Mouse (Mus musculus): ENCODE data around the gene Ccdc34.

The Ccdc34 gene

GRCm38 (mm10) chr2:109996411-109996810 is 21.2 kb upstream of the Ccdc34 start:
- DNase-seq (ENCODE audit: extremely low read depth, low read depth) = no peak

DNA sequence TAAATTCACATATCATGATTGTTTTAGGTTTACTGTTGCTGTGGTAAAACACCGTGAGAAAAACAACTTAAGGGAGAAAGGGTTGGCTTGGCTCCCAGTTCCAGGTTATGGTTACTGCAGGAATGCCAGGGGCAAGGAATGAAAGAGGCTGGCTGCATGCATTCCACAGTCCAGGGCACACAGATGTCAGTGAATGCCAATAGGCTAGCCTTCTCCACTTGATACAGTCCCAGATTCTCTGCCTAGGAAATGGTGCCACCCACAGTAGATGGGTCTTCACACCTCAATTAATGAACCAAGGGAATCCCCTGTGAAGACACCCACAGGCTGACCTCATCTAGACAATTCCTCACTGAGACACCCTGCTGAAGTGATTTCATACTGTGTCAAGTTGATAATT is 12.9 kb upstream of the Ccdc34 start:
- no peak for DNase-seq (ENCODE audit: extremely low read depth, low read depth)

GRCm38 (mm10) chr2:110005164-110005563 is 12.5 kb upstream of the Ccdc34 start:
- DNase-seq (ENCODE audit: extremely low read depth, low read depth) = no peak

DNA sequence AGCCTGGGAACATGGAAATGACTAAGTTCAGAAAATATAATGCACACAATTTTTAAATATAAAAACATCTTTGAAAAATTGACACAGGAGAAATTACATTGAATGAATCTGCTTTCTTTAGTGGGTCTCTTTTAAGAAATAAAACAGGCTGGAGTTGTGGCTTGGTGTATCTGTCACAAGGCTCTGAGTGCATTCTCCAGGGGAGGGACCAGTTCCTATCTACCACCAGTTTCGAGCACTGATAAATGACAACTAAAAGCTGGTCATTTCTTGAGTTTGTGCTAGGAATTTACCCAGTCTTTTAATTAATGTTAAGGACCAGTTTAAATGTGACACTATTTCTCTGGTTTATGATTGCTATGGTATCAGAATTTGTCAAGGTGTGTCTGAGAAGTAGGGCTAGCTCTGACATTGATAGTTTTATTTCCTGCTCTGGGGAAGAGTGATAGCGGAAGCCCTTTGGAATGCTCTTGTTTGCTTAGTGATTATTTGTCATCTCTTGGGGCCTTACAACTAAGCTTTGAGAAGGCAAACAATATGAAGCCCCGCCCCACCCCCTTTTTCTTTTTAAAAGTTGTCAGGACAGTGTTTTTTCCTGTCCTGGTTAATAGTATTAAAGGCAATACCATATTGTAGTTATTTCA is 11.9 kb upstream of the Ccdc34 start:
- DNase-seq (ENCODE audit: extremely low read depth, low read depth) = no peak

DNA sequence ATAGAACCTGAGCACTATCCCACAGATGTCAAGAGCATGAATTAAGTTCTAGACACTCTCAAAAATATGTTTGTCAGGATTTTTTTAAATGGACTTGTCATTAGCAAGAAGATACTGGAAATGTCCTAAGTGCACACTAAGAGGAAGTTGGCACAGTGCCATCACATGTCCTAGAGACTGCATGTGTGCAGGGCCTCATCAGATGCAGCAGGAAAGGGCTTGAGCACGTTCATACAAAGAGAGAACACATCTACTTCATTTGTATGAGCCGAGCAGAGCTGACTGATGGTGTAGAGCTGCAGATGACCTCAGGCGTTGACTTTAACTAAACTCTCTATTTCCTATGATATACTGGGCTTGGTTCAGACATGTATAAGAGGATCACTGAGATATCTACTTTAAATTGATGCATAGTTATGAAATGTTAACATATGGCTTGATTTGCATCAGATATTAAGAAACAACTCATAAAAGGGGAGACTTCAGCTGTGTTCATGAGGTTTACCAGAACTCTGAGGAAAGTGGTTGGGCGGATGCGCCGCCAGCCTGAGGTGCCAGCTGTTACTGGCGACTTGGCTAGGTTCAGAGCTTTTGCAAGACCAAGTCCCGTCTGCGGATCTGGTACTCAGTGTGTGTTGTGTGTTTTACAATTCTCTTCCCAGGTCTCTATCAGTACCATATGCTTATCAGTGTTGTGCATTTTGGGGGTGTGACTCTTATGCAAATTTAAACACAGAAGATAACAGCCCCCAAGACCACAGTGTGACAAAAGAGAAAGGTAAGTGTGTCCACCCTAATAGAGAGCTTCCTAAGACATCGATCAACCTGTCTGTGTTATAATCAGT is 10.0 kb upstream of the Ccdc34 start:
- no peak for DNase-seq (ENCODE audit: extremely low read depth, low read depth)

DNA sequence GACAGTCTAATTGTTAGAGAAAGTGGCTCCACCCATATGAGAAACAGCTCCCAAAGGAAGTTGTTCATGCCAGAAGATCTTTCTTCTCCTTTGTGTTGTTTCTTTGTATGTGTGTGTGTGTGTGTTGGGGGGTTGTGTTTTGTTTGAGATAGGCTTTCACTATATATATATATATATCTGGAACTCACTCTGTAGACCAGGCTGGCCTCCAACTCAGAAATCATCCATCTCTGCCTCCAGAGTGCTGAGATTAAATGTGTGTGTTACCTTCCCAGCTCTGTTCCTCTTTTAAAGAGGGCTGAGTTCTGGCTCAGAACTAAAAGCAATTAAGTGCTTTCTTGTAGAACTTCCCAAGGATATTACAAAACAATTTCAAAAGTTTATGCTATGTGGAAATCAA is 8.2 kb upstream of the Ccdc34 start:
- DNase-seq (ENCODE audit: extremely low read depth, low read depth) = no peak

DNA sequence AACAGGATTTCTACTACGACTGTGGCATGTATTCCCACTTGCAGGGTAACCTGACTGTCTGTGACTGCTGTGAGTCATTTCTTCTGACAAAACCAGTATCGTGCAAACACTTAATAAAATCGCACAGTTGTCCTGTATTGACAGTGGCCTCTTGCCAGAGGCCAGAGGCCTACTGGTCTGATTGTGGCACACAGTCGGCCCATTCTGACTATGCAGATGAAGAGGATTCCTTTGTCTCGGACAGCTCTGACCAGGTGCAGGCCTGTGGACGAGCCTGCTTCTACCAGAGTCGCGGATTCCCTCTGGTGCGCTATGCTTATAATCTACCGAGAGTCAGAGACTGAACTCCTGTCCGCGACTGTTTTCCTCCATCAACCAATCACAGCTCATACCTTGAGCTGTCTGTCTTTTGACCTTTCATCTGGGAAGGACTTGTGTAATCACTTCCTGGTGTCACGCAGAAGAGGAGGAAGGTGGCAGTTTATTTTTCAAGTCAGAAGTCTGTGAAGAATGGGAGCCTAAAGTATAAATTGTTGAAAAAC is 5.4 kb upstream of the Ccdc34 start:
- no peak for DNase-seq (ENCODE audit: extremely low read depth, low read depth)

DNA sequence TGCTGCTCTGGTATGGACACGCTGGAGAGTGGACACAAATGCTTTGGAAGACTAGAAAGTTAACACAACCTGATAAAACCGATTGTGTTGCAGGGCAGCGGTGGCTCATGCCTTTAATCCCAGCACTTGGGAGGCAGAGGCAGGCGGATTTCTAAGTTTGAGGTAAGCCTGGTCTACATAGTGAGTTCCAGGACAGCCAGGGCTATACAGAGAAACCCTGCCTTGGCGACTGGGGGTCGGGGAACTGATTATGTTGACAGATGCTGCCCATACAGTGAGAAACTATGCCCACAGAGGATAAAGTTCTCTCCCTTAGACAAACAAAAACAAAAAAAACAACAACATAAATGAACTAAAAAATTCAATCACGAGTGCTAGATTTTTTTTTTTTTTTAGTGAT is 530 bp upstream of the Ccdc34 start:
- DNase-seq (ENCODE audit: extremely low read depth, low read depth) = no peak

- no peak for DNase-seq (ENCODE audit: extremely low read depth, low read depth)
Observed at GRCm38 (mm10) chr2:110019656-110020055, 2.0 kb downstream of the Ccdc34 start.

GRCm38 (mm10) chr2:110020430-110020829 is 2.8 kb downstream of the Ccdc34 start:
- no peak for DNase-seq (ENCODE audit: extremely low read depth, low read depth)

- no peak for DNase-seq (ENCODE audit: extremely low read depth, low read depth)
Observed at GRCm38 (mm10) chr2:110036265-110036664, 18.6 kb downstream of the Ccdc34 start.

GRCm38 (mm10) chr2:110036665-110037064 is 19.0 kb downstream of the Ccdc34 start:
- DNase-seq (ENCODE audit: extremely low read depth, low read depth) = no peak

- DNase-seq (ENCODE audit: extremely low read depth, low read depth) = no peak
Observed at GRCm38 (mm10) chr2:110037221-110037620, 19.6 kb downstream of the Ccdc34 start.

DNA sequence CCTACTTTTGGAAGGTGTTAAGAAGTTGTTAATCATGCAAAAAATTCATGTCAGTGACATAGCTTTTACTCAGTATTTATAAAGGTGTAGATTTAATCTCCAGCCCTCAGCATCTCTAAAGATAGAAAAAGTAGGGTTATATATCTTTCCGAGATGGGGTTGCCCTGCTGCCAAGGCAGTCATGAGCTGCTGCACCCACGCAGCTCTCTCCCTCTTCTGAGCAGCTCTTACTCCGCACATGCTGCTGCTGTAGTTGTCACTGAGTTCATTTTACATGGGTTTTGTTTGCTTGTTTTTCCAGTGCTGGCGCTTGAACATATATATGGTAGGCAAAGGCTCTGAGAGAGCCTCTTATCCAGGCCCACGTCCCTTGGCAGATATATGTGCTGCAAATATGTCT is 20.7 kb downstream of the Ccdc34 start:
- DNase-seq (ENCODE audit: extremely low read depth, low read depth) = no peak

DNA sequence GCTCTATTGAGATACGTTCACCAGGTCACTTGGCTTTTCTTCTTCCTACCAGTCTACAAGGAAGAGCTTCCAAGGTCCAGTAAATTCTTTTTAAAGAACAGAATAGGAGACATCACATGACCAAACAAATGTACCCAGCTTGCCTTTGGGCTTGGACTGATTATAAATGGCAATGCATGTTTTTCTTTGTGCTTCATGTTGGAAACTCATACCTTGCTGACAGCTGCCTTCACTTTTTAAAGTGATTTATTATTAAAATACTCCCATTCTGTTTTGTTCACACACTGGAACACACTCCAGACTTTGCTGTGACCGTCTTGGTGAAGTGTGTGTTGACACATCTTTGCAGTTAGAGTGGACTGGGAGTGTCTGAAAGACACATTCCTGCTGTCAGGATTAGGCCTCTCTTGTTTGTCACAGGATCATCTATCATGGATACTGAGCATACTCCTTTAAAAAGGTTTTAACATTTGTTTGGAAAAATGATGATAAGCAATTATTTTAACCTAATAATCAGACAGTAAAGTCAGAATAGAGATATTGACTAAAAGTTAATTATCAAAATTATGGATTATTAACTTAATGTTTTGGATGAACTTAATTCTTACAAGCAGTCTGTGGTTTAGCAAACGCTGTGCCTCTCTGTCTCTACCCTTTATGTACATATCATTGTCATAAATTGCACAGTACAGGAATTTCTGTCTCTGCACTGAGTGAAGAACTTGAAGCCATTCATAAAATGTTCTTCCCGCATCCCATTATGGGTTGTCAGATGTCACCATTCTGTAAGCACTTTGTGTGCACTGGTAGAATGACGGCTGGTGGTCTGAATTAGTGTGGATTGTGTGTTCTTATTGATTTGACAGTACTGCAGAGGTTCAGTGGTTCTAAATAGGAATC is 25.5 kb downstream of the Ccdc34 start:
- DNase-seq (ENCODE audit: extremely low read depth, low read depth) = no peak

GRCm38 (mm10) chr2:110058424-110058823 is 40.8 kb downstream of the Ccdc34 start:
- DNase-seq (ENCODE audit: extremely low read depth, low read depth) = no peak

DNA sequence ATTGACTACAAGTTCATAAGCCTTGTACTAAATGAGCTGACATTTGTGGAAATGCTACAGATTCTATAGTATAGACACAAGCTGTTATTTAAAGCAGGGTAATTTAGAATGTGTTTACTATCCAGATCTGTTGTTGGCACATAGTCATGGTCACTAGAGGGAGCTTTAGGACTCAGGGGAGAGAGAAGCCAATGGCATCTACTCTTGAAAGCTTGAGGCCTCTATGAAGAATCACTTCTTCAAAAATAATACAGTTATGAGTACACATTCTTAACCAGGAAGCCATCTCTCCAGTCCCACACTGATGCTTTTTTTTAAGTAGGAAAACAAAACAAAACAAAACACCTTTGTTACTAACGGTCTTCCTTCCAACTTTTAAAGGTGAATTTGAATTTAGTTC is 45.5 kb downstream of the Ccdc34 start:
- DNase-seq (ENCODE audit: extremely low read depth, low read depth) = peak; percentile 12

- DNase-seq (ENCODE audit: extremely low read depth, low read depth) = no peak
Observed at GRCm38 (mm10) chr2:110068916-110069315, 51.3 kb downstream of the Ccdc34 start.

DNA sequence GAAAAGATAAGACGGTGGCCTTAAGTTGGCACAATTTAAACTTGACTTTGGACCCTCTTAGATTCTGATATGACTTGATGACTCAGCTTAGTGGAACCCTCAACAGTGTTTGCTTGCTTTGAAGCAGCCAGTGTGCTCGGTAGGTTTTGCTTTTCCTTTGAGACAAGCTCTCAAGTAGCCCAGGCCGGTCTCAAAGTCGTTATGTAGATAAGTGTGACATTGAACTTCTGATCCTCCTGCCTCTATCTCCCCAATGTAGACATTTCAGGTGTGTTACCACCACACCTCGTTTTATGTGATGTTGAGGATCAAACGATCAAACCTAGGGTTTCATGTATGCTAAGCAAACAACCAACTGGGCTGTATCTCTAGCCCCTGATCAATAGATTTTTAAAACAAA is 55.4 kb downstream of the Ccdc34 start:
- DNase-seq (ENCODE audit: extremely low read depth, low read depth) = no peak

GRCm38 (mm10) chr2:110074646-110075452 is 57.2 kb downstream of the Ccdc34 start:
- no peak for DNase-seq (ENCODE audit: extremely low read depth, low read depth)

- no peak for DNase-seq (ENCODE audit: extremely low read depth, low read depth)
Observed at GRCm38 (mm10) chr2:110077240-110077639, 59.6 kb downstream of the Ccdc34 start.

Data from MEL-GATA-1-ER (cell line).